Mouse (Mus musculus): ENCODE measurements around the gene Ptafr.
"Not testable (repeated sequence)": the region's sequence is repeated elsewhere in the genome, so short reads cannot be mapped to it uniquely, and the experiment has no call there.

Ptafr gene

GRCm38 (mm10) chr4:132555550-132555949 is 8.3 kb upstream of the Ptafr start:
- not testable (repeated sequence) for DNase-seq (ENCODE audit: low read depth)

GRCm38 (mm10) chr4:132563261-132563660 is 606 bp upstream of the Ptafr start:
- no peak for DNase-seq (ENCODE audit: low read depth)

- DNase-seq (ENCODE audit: low read depth), result no peak
Observed at GRCm38 (mm10) chr4:132565089-132565747, 1.4 kb downstream of the Ptafr start.

GRCm38 (mm10) chr4:132567361-132567779 is 3.5 kb downstream of the Ptafr start:
- DNase-seq (ENCODE audit: low read depth), result no peak

- DNase-seq (ENCODE audit: low read depth), result no peak
Observed at GRCm38 (mm10) chr4:132569115-132569514, 5.2 kb downstream of the Ptafr start.

- no peak for DNase-seq (ENCODE audit: low read depth)
Observed at GRCm38 (mm10) chr4:132571190-132571589, 7.3 kb downstream of the Ptafr start.

- DNase-seq (ENCODE audit: low read depth), result no peak
Observed at GRCm38 (mm10) chr4:132573327-132573726, 9.5 kb downstream of the Ptafr start.

GRCm38 (mm10) chr4:132574809-132575347 is 11.0 kb downstream of the Ptafr start:
- no peak for DNase-seq (ENCODE audit: low read depth)

GRCm38 (mm10) chr4:132583781-132584180 is 19.9 kb downstream of the Ptafr start:
- DNase-seq (ENCODE audit: low read depth), result no peak

GRCm38 (mm10) chr4:132584975-132585374 is 21.1 kb downstream of the Ptafr start:
- DNase-seq (ENCODE audit: low read depth), result no peak

- no peak for DNase-seq (ENCODE audit: low read depth)
Observed at GRCm38 (mm10) chr4:132586282-132586681, 22.4 kb downstream of the Ptafr start.

GRCm38 (mm10) chr4:132588512-132588911 is 24.6 kb downstream of the Ptafr start:
- DNase-seq (ENCODE audit: low read depth), result peak; percentile 79

GRCm38 (mm10) chr4:132590642-132591041 is 26.8 kb downstream of the Ptafr start:
- no peak for DNase-seq (ENCODE audit: low read depth)

GRCm38 (mm10) chr4:132592958-132593357 is 29.1 kb downstream of the Ptafr start:
- DNase-seq (ENCODE audit: low read depth), result no peak

GRCm38 (mm10) chr4:132594191-132594590 is 30.3 kb downstream of the Ptafr start:
- DNase-seq (ENCODE audit: low read depth), result no peak

GRCm38 (mm10) chr4:132598861-132599260 is 35.0 kb downstream of the Ptafr start:
- no peak for DNase-seq (ENCODE audit: low read depth)

- DNase-seq (ENCODE audit: low read depth), result no peak
Observed at GRCm38 (mm10) chr4:132599764-132600163, 35.9 kb downstream of the Ptafr start.

GRCm38 (mm10) chr4:132600465-132600864 is 36.6 kb downstream of the Ptafr start:
- DNase-seq (ENCODE audit: low read depth), result no peak

- DNase-seq (ENCODE audit: low read depth), result not testable (repeated sequence)
Observed at GRCm38 (mm10) chr4:132601242-132601641, 37.4 kb downstream of the Ptafr start.

- no peak for DNase-seq (ENCODE audit: low read depth)
Observed at GRCm38 (mm10) chr4:132603468-132603867, 39.6 kb downstream of the Ptafr start.

GRCm38 (mm10) chr4:132605816-132606215 is 41.9 kb downstream of the Ptafr start:
- no peak for DNase-seq (ENCODE audit: low read depth)

GRCm38 (mm10) chr4:132608147-132608546 is 44.3 kb downstream of the Ptafr start:
- no peak for DNase-seq (ENCODE audit: low read depth)

- no peak for DNase-seq (ENCODE audit: low read depth)
Observed at GRCm38 (mm10) chr4:132610301-132610984, 46.6 kb downstream of the Ptafr start.

Measured in fibroblast of lung, adult 2 months (primary cell).